Mouse (Mus musculus) skeletal muscle tissue, postnatal 0 days (tissue): ENCODE results near the gene Neurl4. TPM values are rescaled to one million over a fixed set of nuclear protein-coding genes. Genes with fewer than 3 reads are reported as not detected.

Source experiments
- microRNA-seq, 2 experiments: library from miRNA; unstranded; fragments of <30 nt; microRNA quantifications; one replicate each; pipeline ENCODE4; 2016
- polyA plus RNA-seq: library from polyadenylated mRNA; unstranded; fragments of >200 nt; fragmentation: Nextera tagmentation; extraction: Ambion mirVana; gene quantifications from 2 replicates; pipeline ENCODE4 v1.2.1, GENCODE M21; 2015

The Neurl4 gene
- polyA plus RNA-seq, result 3.0 and 3.3 TPM in 2 replicates

GRCm38 (mm10) chr11:69900471-69901405 is at the start of gene Neurl4, which contains the start of gene 2810408A11Rik:
Gene Neurl4 (plus strand): TSS chr11:69901072.
Gene 2810408A11Rik (minus strand): TSS chr11:69900987.

GRCm38 (mm10) chr11:69858113-69858998 is 42.5 kb upstream of the Neurl4 start, which contains the start of gene Tnk1:
Gene Tnk1 (minus strand): TSS chr11:69858730.

GRCm38 (mm10) chr11:69877878-69878277 is 23.0 kb upstream of the Neurl4 start, which contains the start of gene Tmem95:
Gene Tmem95 (minus strand): TSS chr11:69878018.

GRCm38 (mm10) chr11:69880853-69881603 is 19.8 kb upstream of the Neurl4 start, which contains the start of gene Kctd11:
Gene Kctd11 (minus strand): TSS chr11:69881406.

GRCm38 (mm10) chr11:69895291-69895690 is 5.6 kb upstream of the Neurl4 start, which contains the start of gene Acap1:
Gene Acap1 (minus strand): TSS chr11:69895539.

GRCm38 (mm10) chr11:69913554-69914371 is 12.9 kb downstream of the Neurl4 start, which contains the start of gene Gps2:
Gene Gps2 (plus strand): TSS chr11:69913888.

GRCm38 (mm10) chr11:69921114-69922011 is 20.5 kb downstream of the Neurl4 start, which contains the start of gene Eif5a:
Gene Eif5a (minus strand): TSS chr11:69921958.

GRCm38 (mm10) chr11:69935137-69935879 is 34.4 kb downstream of the Neurl4 start, which contains the start of gene Ybx2:
Gene Ybx2 (plus strand): TSS chr11:69935796.

GRCm38 (mm10) chr11:69948066-69948762 is 47.3 kb downstream of the Neurl4 start, which contains the start of gene Slc2a4:
Gene Slc2a4 (minus strand): TSS chr11:69948188.

Small RNAs within 50 kb of the gene (microRNA-seq; reads per million reads assigned to microRNA genes)
- 0 reads per million in 2 experiments for gene Mir6924

Other genes starting within 250 kb of the Neurl4 start
- 0.16 TPM in 1 of 2 replicates, not detected in the other for gene Sox15, start 245.8 kb upstream of the Neurl4 start, polyA plus RNA-seq
- gene Mpdu1, start 238.4 kb upstream of the Neurl4 start, polyA plus RNA-seq, result 29.7 and 47.4 TPM in 2 replicates
- gene Cd68, start 234.9 kb upstream of the Neurl4 start, polyA plus RNA-seq, result 16.2 and 25.5 TPM in 2 replicates
- gene Eif4a1, start 228.6 kb upstream of the Neurl4 start, polyA plus RNA-seq, result 167 and 224 TPM in 2 replicates
- 26.4 and 29.2 TPM in 2 replicates for gene Senp3, start 219.0 kb upstream of the Neurl4 start, polyA plus RNA-seq
- 0.65 and 0.67 TPM in 2 replicates for gene Tnfsf13, start 215.3 kb upstream of the Neurl4 start, polyA plus RNA-seq
- gene Tnfsf12, start 205.2 kb upstream of the Neurl4 start, polyA plus RNA-seq, result 11.5 and 13.1 TPM in 2 replicates
- gene Tnfsfm13, start 205.0 kb upstream of the Neurl4 start, polyA plus RNA-seq, result 5.9 and 6.9 TPM in 2 replicates
- 9.3 and 10.3 TPM in 2 replicates for gene Polr2a, start 142.4 kb upstream of the Neurl4 start, polyA plus RNA-seq
- gene Slc35g3, start 139.1 kb upstream of the Neurl4 start, polyA plus RNA-seq, result not detected in 2 replicates
- gene Zbtb4, start 135.2 kb upstream of the Neurl4 start, polyA plus RNA-seq, result 2.5 and 2.9 TPM in 2 replicates
- gene Chrnb1, start 105.1 kb upstream of the Neurl4 start, polyA plus RNA-seq, result 79.0 and 95.8 TPM in 2 replicates
- gene Fgf11, start 99.2 kb upstream of the Neurl4 start, polyA plus RNA-seq, result 1.5 and 2.2 TPM in 2 replicates
- 0.31 and 0.45 TPM in 2 replicates for gene Tmem102, start 95.4 kb upstream of the Neurl4 start, polyA plus RNA-seq
- not detected in 2 replicates for gene Gm39566, start 85.8 kb upstream of the Neurl4 start, polyA plus RNA-seq
- not detected in 2 replicates for gene Spem2, start 82.6 kb upstream of the Neurl4 start, polyA plus RNA-seq
- gene Spem1, start 78.9 kb upstream of the Neurl4 start, polyA plus RNA-seq, result not detected in 2 replicates
- 2.1 TPM in 2 replicates for gene Nlgn2, start 63.3 kb upstream of the Neurl4 start, polyA plus RNA-seq
- 242 and 272 TPM in 2 replicates for gene Tmem256, start 62.6 kb upstream of the Neurl4 start, polyA plus RNA-seq
- 36.6 and 44.6 TPM in 2 replicates for gene Plscr3, start 54.7 kb upstream of the Neurl4 start, polyA plus RNA-seq
- gene Tnk1, start 42.3 kb upstream of the Neurl4 start, polyA plus RNA-seq, result 0.09 and 0.46 TPM in 2 replicates
- gene Tmem95, start 23.1 kb upstream of the Neurl4 start, polyA plus RNA-seq, result not detected in 2 replicates
- gene Kctd11, start 19.7 kb upstream of the Neurl4 start, polyA plus RNA-seq, result 2.6 and 3.6 TPM in 2 replicates
- gene Acap1, start 5.5 kb upstream of the Neurl4 start, polyA plus RNA-seq, result 0.34 and 0.46 TPM in 2 replicates
- gene 2810408A11Rik, start 85 bp upstream of the Neurl4 start, polyA plus RNA-seq, result 1.8 and 2.4 TPM in 2 replicates
- 41.9 and 42.1 TPM in 2 replicates for gene Gps2, start 12.8 kb downstream of the Neurl4 start, polyA plus RNA-seq
- 952 and 1,117 TPM in 2 replicates for gene Eif5a, start 20.9 kb downstream of the Neurl4 start, polyA plus RNA-seq
- 0.78 and 0.85 TPM in 2 replicates for gene Ybx2, start 34.7 kb downstream of the Neurl4 start, polyA plus RNA-seq
- 128 and 138 TPM in 2 replicates for gene Slc2a4, start 47.1 kb downstream of the Neurl4 start, polyA plus RNA-seq
- gene Cldn7, start 63.7 kb downstream of the Neurl4 start, polyA plus RNA-seq, result 0.23 and 0.57 TPM in 2 replicates
- 42.1 and 46.1 TPM in 2 replicates for gene Ctdnep1, start 80.1 kb downstream of the Neurl4 start, polyA plus RNA-seq
- gene Elp5, start 81.4 kb downstream of the Neurl4 start, polyA plus RNA-seq, result 86.0 and 92.4 TPM in 2 replicates
- 320 and 389 TPM in 2 replicates for gene Gabarap, start 90.1 kb downstream of the Neurl4 start, polyA plus RNA-seq
- 31.1 and 33.7 TPM in 2 replicates for gene Phf23, start 94.7 kb downstream of the Neurl4 start, polyA plus RNA-seq
- gene Dvl2, start 99.5 kb downstream of the Neurl4 start, polyA plus RNA-seq, result 11.2 and 11.8 TPM in 2 replicates
- gene Acadvl, start 114.3 kb downstream of the Neurl4 start, polyA plus RNA-seq, result 311 and 331 TPM in 2 replicates
- 3.3 and 5.3 TPM in 2 replicates for gene Dlg4, start 115.9 kb downstream of the Neurl4 start, polyA plus RNA-seq
- 0.13 and 0.21 TPM in 2 replicates for gene Asgr1, start 153.0 kb downstream of the Neurl4 start, polyA plus RNA-seq
- 0.23 and 0.68 TPM in 2 replicates for gene Asgr2, start 191.6 kb downstream of the Neurl4 start, polyA plus RNA-seq
- gene Mgl2, start 229.3 kb downstream of the Neurl4 start, polyA plus RNA-seq, result 8.2 and 9.7 TPM in 2 replicates